Mouse (Mus musculus): ENCODE data around the gene Atic.

DNA sequence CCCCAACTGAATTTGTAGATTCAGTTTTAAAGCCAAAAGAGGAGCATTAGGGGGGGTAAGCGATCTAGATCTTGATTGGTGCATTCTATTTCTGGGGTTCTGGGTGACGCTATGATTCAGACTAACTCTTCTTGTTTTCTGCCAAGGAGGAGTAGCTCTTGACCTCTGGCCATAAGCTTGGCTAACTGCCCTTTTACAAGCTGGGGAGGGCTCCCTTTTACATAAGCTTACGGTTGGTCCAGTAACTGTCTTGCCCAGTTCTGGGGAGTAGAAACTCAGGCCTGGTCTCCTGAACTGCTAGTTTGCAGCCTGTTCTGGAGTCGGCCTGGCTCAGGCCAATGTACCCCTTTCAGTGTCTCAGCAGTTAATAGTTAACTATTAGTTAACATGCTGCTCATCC lies 41.9 kb upstream of the Atic start:
- TF ChIP-seq MAX (IDR thresholded peaks at IDR 0.05; ENCODE audit: low read depth) (no peak), POLR2A (IDR thresholded peaks at IDR 0.05; ENCODE audit: insufficient read length, low read depth) (no peak), USF1 (IDR thresholded peaks at IDR 0.05; ENCODE audit: low read depth) (no peak), CEBPB (IDR thresholded peaks at IDR 0.05; ENCODE audit: insufficient read depth, poor library complexity, severe bottlenecking) (no peak), POLR2AphosphoS2 (IDR thresholded peaks at IDR 0.05; ENCODE audit: insufficient read length, low read depth) (no peak), SRF (IDR thresholded peaks at IDR 0.05; ENCODE audit: control insufficient read depth, insufficient read length, low read depth) (no peak), REST (IDR thresholded peaks at IDR 0.05; ENCODE audit: insufficient read depth, insufficient read length) (no peak), TCF12 (IDR thresholded peaks at IDR 0.05; ENCODE audit: insufficient read depth, poor library complexity, severe bottlenecking) (no peak)

All from myocyte (in vitro differentiated cells).